Mouse (Mus musculus) T-helper 17 cell (primary cell): ENCODE measurements around the gene Olfr1291-ps1.

Experiments
- in situ Hi-C, 2 experiments: fragments of 300-600 bp; cut with MboI, MseI; formaldehyde crosslinking; loops; 1 replicate in 1 of 2; 2 replicates in 1 of 2; pipeline ENCODE4 v1.15.1; 2025; ENCODE audit warnings: high pct_unique_total_duplicates in 2 of 2

Olfr1291-ps1 gene

DNA sequence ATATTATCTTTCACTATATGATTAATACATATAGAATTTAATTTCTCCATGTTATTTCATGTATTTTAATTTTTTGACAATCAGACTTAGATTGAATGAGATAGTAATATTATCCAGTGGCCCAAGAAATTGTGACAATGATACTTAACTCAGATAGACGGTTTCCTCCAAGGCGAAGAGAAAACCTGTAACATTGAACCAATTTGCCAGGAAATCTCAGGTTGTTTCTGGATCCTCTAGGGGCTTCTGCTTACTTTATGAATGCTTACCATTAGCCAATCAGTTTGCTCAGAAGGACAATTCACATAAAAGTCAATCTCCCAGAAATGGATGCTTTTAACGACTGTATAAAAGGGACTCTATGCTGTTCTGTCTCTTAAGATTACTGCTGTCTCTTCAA lies at the start of gene Olfr1291-ps1:
Olfr1291-ps1 (plus strand) TSS at position 301 of the 400 bp plus-strand sequence.
- in situ Hi-C loops, result no loop called here

DNA sequence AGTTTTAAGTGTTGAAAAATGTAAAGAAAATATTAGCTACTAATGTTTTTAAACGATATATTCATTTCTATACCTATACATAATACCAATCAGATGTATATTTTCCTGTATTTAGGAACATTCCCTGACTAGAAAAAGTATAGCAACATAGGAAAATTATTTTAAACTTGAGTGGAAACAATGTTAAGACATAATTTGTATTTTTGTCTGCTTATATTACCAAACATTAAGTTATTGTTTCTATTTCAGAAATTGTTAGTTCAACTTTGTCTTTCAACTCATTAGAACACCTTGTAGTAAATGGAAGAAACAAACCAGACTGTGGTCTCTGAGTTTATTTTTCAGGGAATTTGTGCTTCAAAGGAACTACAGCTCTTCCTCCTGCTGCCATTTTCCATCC lies 48.1 kb upstream of the Olfr1291-ps1 start, which contains the start of gene Olfr1287:
Olfr1287 (plus strand) TSS at position 301 of the 400 bp plus-strand sequence.
- in situ Hi-C loops, result no loop called here

DNA sequence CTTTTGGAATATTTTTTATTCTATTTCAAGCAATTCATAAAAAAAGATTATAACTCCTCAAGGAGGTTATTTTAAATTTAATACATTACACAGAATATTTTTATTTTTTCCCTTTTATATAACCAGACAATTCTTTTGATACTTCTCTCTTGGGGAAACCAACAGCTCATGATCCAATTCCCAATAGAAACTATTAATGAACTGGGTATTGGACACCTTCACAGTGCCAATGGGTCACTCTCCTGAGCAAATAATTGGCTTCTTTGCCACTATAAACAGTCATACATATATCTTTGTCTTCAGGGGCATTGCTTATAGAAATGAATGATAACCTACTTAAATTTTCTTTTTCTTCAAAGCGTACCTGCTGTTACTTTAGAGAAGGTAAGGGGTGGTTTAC lies 23.2 kb upstream of the Olfr1291-ps1 start, which contains the start of gene Olfr1288:
Olfr1288 (plus strand) TSS at position 301 of the 400 bp plus-strand sequence.
- in situ Hi-C loops, result no loop called here

DNA sequence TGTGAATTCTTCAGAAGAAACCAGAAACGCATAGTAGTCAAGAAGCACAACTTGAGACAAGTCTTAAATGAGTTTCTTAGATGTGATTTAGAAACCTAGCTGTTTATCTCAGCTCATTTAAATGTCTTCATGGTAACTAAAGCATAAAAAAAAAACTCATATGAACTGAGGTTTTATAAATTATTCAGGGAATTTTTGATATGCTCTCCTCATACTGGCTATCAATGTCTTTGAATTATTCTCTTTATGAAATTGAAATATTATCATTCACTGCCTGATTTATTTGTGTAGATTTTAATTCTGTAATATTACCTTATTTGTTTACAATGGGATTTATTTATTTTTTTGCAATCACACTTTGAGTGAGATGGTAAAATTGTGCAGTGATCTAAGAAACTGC lies 16.5 kb upstream of the Olfr1291-ps1 start, which contains the start of gene Olfr1289:
Olfr1289 (plus strand) TSS at position 301 of the 400 bp plus-strand sequence.
- in situ Hi-C loops, result no loop called here

DNA sequence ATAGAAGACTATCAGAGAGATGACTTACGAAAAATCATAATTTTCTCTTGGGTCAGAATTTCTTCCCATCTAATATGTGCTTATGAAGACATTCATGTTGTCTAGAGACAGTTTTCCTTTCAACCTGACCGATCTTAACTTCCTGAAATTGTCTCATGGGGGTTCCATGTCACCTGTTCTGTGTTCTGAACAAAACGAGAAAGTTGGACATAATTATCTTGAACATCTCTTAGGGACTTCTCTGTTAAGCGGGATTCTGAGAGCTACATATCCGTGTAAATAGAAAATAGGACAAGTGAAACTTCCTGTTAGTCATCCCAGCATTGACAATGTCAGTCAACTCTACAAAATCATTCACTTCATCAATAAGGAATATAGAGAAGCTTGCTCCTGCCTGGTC lies 3.3 kb upstream of the Olfr1291-ps1 start, which contains the start of gene Olfr1290:
Olfr1290 (minus strand) TSS at position 101 of the 400 bp plus-strand sequence.
- in situ Hi-C loops, result no loop called here

DNA sequence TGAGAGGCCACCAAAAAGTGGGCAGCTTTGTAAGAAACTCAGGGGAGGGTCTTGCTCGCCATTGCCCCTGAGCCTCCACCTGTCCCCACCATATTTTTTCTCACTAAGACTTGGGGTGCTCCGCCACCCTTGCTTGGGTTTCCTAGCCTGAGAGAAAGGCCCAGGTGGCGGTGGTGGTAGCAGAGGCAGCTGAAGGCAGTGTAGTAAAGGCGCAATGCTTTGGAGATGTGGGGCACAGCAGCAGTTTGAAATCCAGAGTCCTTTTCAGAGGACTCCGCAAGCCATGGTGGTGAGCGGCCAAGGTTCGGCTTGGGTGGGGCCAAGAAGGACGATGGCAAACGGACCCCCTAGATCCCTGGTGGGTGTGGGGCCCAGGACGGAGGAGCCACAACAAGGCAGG lies 20.5 kb downstream of the Olfr1291-ps1 start:
- in situ Hi-C loops, result no loop called here

DNA sequence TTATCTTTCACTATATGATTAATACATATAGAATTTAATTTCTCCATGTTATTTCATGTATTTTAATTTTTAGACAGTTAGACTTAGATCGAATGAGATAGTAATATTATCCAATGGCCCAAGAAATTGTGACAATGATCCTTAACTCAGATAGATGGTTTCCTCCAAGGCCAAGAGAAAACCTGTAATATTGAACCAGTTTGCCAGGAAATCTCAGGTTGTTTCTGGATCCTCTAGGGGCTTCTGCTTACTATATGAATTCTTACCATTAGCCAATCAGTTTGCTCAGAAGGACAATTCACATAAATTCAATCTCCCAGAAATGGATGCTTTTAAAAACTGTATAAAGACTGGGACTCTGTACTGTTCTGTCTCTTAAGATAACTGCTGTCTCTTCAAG lies 27.9 kb downstream of the Olfr1291-ps1 start, which contains the start of gene Olfr1293-ps:
Olfr1293-ps (plus strand) TSS at position 301 of the 400 bp plus-strand sequence.
- in situ Hi-C loops, result no loop called here

DNA sequence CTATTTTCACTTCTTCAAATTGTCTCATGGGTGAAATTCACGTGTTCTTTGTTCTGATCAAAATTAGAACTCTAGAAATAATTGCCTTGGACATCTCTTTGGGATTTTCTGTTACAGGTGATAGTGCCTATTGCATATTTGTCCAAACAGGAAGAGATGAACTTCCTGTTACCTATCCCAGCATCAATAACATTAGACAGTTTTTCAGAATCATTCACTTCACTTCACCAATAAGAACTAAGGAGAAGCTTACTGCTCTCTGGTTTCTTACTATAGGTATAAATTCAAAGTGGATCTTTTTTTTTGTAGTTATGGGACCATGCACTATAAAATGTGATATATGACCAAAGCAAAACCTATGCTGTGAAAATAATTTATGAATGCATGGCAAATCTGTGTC lies 43.2 kb downstream of the Olfr1291-ps1 start, which contains the start of gene Olfr1294:
Olfr1294 (minus strand) TSS at position 101 of the 400 bp plus-strand sequence.
- in situ Hi-C loops, result no loop called here
